Mouse (Mus musculus) right cerebral cortex, postnatal 25 days (tissue): ENCODE measurements around the gene Tbc1d4.

Source experiments
- DNase-seq: peaks from one replicate; pipeline ENCODE4 v3.0.0; 2022

Gene Tbc1d4

GRCm38 (mm10) chr14:101530455-101530854 lies 78.5 kb downstream of the Tbc1d4 start:
- DNase-seq: no peak

- DNase-seq: no peak
Measured at GRCm38 (mm10) chr14:101529194-101529593, 79.8 kb downstream of the Tbc1d4 start.

- no peak for DNase-seq
Measured at GRCm38 (mm10) chr14:101527420-101527996, 81.5 kb downstream of the Tbc1d4 start.

- DNase-seq: no peak
Measured at GRCm38 (mm10) chr14:101526478-101526877, 82.5 kb downstream of the Tbc1d4 start.

GRCm38 (mm10) chr14:101519964-101520363 lies 89.0 kb downstream of the Tbc1d4 start:
- no peak for DNase-seq

- no peak for DNase-seq
Measured at GRCm38 (mm10) chr14:101518259-101518658, 90.7 kb downstream of the Tbc1d4 start.

- DNase-seq: no peak
Measured at GRCm38 (mm10) chr14:101517801-101518200, 91.2 kb downstream of the Tbc1d4 start.

- DNase-seq: no peak
Measured at GRCm38 (mm10) chr14:101517341-101517740, 91.7 kb downstream of the Tbc1d4 start.

GRCm38 (mm10) chr14:101516864-101517263 lies 92.1 kb downstream of the Tbc1d4 start:
- no peak for DNase-seq

GRCm38 (mm10) chr14:101516031-101516430 lies 93.0 kb downstream of the Tbc1d4 start:
- no peak for DNase-seq

GRCm38 (mm10) chr14:101515271-101515670 lies 93.7 kb downstream of the Tbc1d4 start:
- no peak for DNase-seq

- no peak for DNase-seq
Measured at GRCm38 (mm10) chr14:101514557-101514971, 94.4 kb downstream of the Tbc1d4 start.

- no peak for DNase-seq
Measured at GRCm38 (mm10) chr14:101513163-101513562, 95.8 kb downstream of the Tbc1d4 start.

GRCm38 (mm10) chr14:101511410-101511809 lies 97.6 kb downstream of the Tbc1d4 start:
- DNase-seq: no peak

- DNase-seq: peak; percentile 35
Measured at GRCm38 (mm10) chr14:101510540-101511313, 98.3 kb downstream of the Tbc1d4 start.

- no peak for DNase-seq
Measured at GRCm38 (mm10) chr14:101509759-101510158, 99.2 kb downstream of the Tbc1d4 start.

- DNase-seq: no peak
Measured at GRCm38 (mm10) chr14:101507956-101508355, 101.0 kb downstream of the Tbc1d4 start.

- DNase-seq: no peak
Measured at GRCm38 (mm10) chr14:101507146-101507545, 101.8 kb downstream of the Tbc1d4 start.

GRCm38 (mm10) chr14:101505805-101506204 lies 103.2 kb downstream of the Tbc1d4 start:
- no peak for DNase-seq

GRCm38 (mm10) chr14:101504473-101505200 lies 104.4 kb downstream of the Tbc1d4 start:
- DNase-seq: no peak

- no peak for DNase-seq
Measured at GRCm38 (mm10) chr14:101503168-101503961, 105.6 kb downstream of the Tbc1d4 start.

GRCm38 (mm10) chr14:101501868-101502267 lies 107.1 kb downstream of the Tbc1d4 start:
- DNase-seq: no peak

- no peak for DNase-seq
Measured at GRCm38 (mm10) chr14:101501452-101501851, 107.5 kb downstream of the Tbc1d4 start.
